Mouse (Mus musculus): Measurements from ENCODE around the gene Tsga10.
"Not testable (repeated sequence)": the region's sequence is repeated elsewhere in the genome, so short reads cannot be mapped to it uniquely, and the experiment has no call there.

Gene Tsga10

DNA sequence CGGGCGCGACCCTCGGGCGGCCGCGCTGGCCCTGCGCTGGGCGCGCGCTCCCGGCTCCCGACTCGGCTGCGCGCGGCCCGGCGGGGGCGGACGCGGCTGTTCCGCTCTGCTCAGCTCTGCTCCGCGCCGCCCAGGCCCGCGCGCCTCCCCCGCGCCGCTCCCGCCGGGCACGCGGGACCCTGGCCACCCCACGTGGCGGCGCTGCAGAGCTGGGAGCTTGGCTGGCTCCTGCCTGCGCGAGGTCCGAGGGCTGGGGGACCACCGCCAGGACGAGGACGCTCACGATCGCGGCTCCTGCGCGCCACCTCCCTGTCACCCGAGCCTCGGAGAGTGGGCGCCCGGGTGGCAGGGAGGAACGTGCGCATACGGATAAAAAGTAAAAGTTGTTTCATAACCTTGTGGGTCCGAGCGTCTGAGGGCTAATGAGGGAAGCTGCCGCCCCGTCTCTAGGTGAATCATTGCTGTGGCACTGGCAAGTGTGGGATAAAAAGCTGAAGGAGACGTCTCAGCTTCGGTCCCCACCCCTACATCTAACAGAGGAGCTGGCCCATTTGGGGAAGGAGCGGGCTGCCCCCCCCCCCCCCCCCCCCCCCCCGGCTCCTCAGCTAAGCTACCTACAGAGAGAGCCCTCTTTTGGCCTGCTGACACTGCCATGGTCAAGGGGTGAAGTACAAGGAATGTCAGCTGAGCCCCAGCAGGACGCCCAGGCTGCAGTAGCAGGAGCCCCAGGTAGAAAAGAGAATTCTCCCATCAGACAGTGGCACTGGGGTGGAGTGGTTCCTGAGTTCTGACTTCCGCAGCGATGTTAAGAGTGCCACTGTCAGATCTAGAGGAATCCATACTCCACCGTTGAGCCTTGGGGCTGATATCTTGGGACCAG is 146.2 kb downstream of the Tsga10 start, which contains the start of gene 2010300C02Rik:
Gene 2010300C02Rik (minus strand): TSS at position 325 of the 880 bp plus-strand sequence.
- DNase-seq (ENCODE audit: low read depth, low spot score) = no peak

DNA sequence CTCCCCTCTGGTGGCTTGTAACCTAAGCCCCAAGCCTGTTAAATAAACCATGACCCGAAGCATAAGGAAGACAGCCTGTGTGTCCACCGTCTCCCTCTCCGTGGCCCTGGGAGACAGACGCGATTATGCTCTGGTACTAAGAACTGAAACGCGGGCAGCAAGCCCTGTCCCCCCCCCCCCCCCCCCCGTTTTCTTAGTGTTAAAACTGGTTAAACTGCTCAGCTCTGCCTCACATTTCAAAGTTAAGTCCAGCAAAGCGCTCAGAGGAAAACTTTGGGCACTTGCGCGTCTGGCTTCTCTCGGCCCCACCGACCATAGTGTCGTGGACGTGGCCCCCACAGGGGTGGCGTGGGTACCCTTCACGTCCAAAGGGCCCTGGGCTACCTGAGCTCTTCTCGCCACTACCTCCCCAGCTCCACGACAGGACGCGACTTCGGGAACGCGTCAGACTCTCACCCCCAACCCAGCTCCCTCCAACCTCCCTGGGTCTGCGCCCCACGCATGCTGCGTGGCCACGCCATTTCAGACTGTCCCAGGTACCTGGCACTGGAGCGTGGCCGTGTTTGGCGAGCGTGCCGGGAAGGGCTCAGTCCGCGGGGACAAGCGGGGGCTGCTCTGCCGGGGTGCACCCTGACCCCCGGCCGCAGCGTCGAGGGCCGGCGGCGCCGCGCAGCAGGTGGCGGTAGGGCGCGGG is 147.1 kb downstream of the Tsga10 start:
- no peak for DNase-seq (ENCODE audit: low read depth, low spot score)

DNA sequence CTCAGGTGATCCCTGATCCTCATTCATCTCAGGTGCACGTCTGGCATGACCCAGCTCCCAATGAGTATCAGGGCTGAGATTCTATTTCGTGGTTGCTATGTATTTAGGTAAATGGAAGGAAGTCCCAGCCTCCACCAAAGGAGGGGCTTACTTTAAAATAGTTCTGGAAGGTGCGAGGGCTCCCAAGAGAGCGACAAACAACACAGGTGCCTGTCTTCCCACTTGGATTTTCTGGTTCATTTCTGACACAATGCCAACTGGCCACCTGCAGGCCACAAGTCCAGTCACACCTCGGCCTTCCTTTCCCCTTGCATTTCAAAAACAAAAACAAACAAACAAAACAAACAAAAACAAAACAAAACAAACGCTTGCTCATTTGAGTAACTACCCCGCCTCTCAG is 147.7 kb downstream of the Tsga10 start:
- DNase-seq (ENCODE audit: low read depth, low spot score) = no peak

DNA sequence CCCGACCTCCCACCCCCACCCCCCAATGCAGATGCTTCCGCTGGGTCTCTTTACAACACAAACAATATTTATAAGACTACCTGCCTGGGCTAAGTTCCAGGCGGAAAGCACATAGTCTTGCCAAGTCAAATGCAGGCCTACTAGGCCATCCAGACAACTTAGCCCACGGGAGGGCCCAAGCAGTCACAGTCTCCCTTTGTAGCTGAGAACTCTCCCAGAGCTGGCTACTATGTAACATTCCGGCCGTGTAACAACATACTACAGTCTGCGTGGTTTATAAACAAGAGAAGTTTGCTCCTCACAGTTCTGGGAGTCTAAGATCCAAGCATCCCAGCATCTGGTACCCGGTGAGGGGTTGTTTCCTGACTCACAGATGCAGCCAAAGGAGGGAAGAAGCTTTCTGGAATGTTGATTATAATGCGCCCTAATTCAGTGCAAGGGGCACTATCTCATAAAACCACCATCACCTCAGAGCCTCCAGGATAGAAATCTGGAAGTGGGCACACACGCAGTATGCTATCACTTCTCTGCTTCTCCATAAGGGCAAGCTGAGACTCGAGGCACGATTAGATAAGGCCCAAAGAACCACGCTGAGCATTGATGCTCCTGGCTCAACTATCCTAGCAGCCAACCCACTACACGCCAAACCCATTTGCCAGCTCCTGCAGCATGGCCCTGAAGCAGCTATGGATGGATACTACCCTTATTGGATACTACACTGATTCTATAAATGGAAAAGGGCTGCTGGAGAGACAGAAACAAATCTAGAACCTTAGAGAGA is 148.6 kb downstream of the Tsga10 start:
- DNase-seq (ENCODE audit: low read depth, low spot score) = no peak

DNA sequence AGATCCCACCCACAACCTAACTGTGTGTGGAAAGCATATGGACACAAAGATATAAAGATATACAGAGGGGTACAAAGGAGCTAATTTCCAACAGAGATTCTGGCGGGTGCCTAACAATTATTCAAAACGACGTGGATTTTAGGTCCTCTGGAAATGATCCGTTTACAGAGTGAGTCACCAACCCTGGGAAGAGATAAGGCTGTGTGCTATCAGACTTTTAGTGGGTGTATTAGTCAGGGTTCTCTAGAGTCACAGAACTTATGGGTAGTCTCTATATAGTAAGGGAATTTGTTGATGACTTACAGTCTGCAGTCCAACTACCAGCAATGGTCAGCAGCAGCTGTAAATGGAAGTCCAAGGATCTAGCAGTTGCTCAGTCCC is 153.9 kb downstream of the Tsga10 start:
- DNase-seq (ENCODE audit: low read depth, low spot score) = not testable (repeated sequence)

DNA sequence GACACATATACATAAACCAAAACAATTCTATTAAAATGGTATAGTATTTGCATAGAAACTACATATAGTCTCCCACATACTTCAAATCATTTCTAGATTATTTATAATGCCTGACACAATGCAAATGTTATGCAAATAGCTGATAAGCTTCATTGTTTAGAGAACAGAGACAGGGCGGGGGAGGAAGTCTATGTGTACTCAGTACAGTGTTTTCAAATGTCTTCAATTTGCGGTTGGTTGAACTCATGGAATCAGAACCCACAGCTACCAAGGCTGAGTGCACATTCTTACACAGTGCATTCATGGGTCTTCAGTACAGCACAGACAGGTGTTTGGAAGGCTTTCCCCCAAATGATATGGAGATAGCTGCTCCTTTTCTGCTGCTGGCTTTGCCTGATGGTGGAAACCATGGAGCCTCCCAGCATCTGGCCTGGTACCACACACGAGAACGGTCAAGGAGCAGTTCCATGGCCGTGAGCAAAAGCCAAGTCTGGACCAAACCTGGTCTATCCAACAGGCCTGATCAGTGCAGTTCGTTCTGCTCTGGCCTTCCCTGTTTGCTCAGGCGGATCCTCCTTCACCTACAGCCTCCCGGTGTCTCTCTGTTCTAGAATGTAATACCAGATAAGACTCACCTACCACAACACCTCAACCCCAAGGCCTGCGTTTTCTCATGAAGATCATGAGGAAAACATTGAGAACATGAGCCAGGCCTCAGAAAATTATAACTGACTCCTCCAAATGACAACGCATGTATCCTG is 154.5 kb downstream of the Tsga10 start:
- no peak for DNase-seq (ENCODE audit: low read depth, low spot score)

DNA sequence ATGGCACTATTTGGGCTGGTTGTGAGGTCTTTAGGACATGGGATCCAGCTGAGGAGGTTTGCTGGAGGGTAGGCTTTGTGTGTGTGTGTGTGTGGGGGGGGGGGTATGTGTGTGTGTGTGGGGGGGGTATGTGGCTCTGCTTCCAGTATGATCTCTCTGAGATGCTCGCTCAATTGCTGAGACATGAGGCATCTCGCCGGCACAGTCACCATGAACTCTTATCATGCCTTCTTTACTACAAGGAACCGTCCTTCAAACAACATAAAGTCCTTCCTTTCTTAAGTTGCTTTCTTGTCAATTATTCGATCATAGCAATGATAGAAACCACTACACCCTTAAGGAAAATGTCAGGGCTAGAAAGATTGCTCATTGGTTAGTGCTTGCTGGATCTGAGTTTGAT is 155.1 kb downstream of the Tsga10 start:
- DNase-seq (ENCODE audit: low read depth, low spot score) = no peak

DNA sequence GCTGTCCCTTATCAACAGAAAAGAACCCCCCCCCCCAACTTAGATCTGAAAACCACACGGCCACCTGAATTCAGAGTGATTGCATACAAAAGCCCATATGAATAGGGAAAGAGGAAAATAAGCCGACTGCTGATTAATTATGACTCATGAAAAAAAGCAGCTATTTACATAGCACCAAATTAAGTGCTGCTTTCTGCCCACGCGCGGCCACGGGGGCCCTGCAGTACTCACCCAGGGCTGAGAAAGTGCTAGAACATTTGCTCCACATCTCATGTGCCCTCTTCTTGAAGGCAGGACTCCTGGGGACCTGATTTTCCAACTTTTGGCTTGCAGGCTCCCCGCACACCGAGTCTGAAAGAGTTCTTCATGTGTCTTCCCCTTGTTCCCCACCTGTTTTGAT is 156.5 kb downstream of the Tsga10 start:
- DNase-seq (ENCODE audit: low read depth, low spot score) = no peak

DNA sequence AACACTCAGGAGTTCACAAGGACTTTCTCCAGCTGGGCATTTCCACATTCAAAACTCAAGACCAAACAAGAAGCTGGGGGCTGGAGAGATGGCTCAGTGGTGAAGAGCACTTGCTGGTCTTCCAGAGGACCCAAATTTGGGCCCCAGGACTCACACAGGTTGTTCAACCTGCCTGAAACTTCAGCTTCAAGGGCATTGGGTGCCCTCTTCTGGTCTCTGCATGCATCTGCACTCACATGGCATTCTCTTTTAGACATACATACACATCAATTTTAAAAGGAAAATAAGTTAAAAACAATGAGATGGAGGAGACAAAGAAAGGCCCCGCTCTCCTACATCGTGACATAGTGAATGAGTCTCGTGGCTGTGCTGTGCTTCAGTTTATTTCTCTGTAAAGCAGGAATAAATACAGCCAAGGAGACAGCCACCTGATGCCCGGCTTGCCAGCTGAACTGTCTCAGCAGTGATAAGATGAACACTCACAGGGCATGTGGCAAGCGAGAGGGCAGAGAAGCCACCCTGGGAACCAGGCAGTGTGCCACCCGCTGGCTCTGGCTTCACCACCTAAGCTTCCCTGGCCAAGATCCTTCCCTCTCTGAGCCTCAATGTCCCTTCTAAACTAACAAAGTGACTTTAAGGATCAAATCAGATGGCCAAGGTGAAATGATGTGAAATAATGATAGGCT is 157.8 kb downstream of the Tsga10 start:
- no peak for DNase-seq (ENCODE audit: low read depth, low spot score)

Data from skeletal muscle tissue, adult 2 months (tissue).